Mouse (Mus musculus) 3T3-L1 (cell line): ENCODE results near the gene D16Ertd472e.
A peak's percentile ranks its signal among the peaks of the same experiment; 100 is the strongest.
"Not testable (repeated sequence)": the region's sequence is repeated elsewhere in the genome, so short reads cannot be mapped to it uniquely, and the experiment has no call there.

Experiments used
- DNase-seq: peaks from one replicate; pipeline ENCODE4 v3.0.0-alpha.2; 2015; ENCODE audit warnings: low read depth, low spot score

The D16Ertd472e gene

GRCm38 (mm10) chr16:78573016-78573415 lies 3.5 kb downstream of the D16Ertd472e start:
- no peak for DNase-seq

- DNase-seq: no peak
Measured at GRCm38 (mm10) chr16:78564110-78564821, 12.2 kb downstream of the D16Ertd472e start.

GRCm38 (mm10) chr16:78563093-78563971 lies 13.2 kb downstream of the D16Ertd472e start:
- DNase-seq: peak; percentile 23

GRCm38 (mm10) chr16:78560627-78561026 lies 15.9 kb downstream of the D16Ertd472e start:
- DNase-seq: no peak

GRCm38 (mm10) chr16:78560063-78560462 lies 16.4 kb downstream of the D16Ertd472e start:
- no peak for DNase-seq

- DNase-seq: no peak
Measured at GRCm38 (mm10) chr16:78557573-78557972, 18.9 kb downstream of the D16Ertd472e start.

- no peak for DNase-seq
Measured at GRCm38 (mm10) chr16:78554911-78555648, 21.4 kb downstream of the D16Ertd472e start.

- no peak for DNase-seq
Measured at GRCm38 (mm10) chr16:78547367-78547766, 29.1 kb downstream of the D16Ertd472e start.

- no peak for DNase-seq
Measured at GRCm38 (mm10) chr16:78546529-78546928, 30.0 kb downstream of the D16Ertd472e start.

GRCm38 (mm10) chr16:78540376-78541246 lies 35.9 kb downstream of the D16Ertd472e start:
- no peak for DNase-seq

- DNase-seq: no peak
Measured at GRCm38 (mm10) chr16:78537798-78538422, 38.6 kb downstream of the D16Ertd472e start.

GRCm38 (mm10) chr16:78537322-78537721 lies 39.2 kb downstream of the D16Ertd472e start:
- DNase-seq: no peak

GRCm38 (mm10) chr16:78534468-78534867 lies 42.0 kb downstream of the D16Ertd472e start:
- DNase-seq: no peak

- DNase-seq: peak; percentile 83
Measured at GRCm38 (mm10) chr16:78531957-78532605, 44.4 kb downstream of the D16Ertd472e start.

- DNase-seq: no peak
Measured at GRCm38 (mm10) chr16:78522974-78523373, 53.5 kb downstream of the D16Ertd472e start.

- no peak for DNase-seq
Measured at GRCm38 (mm10) chr16:78518697-78519096, 57.8 kb downstream of the D16Ertd472e start.

GRCm38 (mm10) chr16:78517171-78517570 lies 59.3 kb downstream of the D16Ertd472e start:
- no peak for DNase-seq

- DNase-seq: no peak
Measured at GRCm38 (mm10) chr16:78511526-78511925, 65.0 kb downstream of the D16Ertd472e start.

- DNase-seq: no peak
Measured at GRCm38 (mm10) chr16:78502492-78502891, 74.0 kb downstream of the D16Ertd472e start.

- DNase-seq: not testable (repeated sequence)
Measured at GRCm38 (mm10) chr16:78492696-78493095, 83.8 kb downstream of the D16Ertd472e start.
